ENCODE assay signal across 8 mouse cellular contexts in genomic region chr1:84622978-84623554, GRCm38 (mm10).
A peak's percentile ranks its signal among the peaks of the same experiment; 100 is the strongest.
DNase-seq lines count a peak whose midpoint lies in the region; ATAC-seq and TF ChIP-seq lines count a peak whose summit lies in the region.
"Had no signal": no experiment of that assay in that cellular context is flagged by ENCODE, and none has a peak within 500 bp of the region (broad histone marks: within the 10 kb centered on the region; RNA-seq: fewer than 3 reads in every experiment).

No protein-coding gene starts in this region.

- 0 out of 2 replicates have a peak, but pooled peaks have one; percentile 15 for ATAC-seq in hindbrain, embryonic 13.5 days (ENCODE audit: low FRiP score)

- H3K4me3 ChIP-seq in layer of hippocampus, adult 2 months, result no peak overlapping the region
- no peak overlapping the region for H3K4me3 ChIP-seq in hindbrain, embryonic 13.5 days
- H3K4me3 ChIP-seq: lung, embryonic 15.5 days had no signal

- H3K27me3 ChIP-seq in hindbrain, embryonic 13.5 days, result no peaks in the 10 kb centered on the region
- H3K27me3 ChIP-seq: lung, embryonic 15.5 days had no signal

- no peak overlapping the region for H3K9ac ChIP-seq in hindbrain, embryonic 13.5 days
- H3K9ac ChIP-seq: lung, embryonic 15.5 days had no signal

- no peaks in the 10 kb centered on the region for H3K9me3 ChIP-seq in hindbrain, embryonic 13.5 days
- H3K9me3 ChIP-seq: lung, embryonic 15.5 days had no signal

- H3K4me1 ChIP-seq in hindbrain, embryonic 13.5 days (replicated peaks), result peaks cover 58% of the 10 kb centered on the region
- H3K4me1 ChIP-seq: lung, embryonic 15.5 days had no signal

- TF ChIP-seq CTCF in layer of hippocampus, adult 2 months (conservative IDR thresholded peaks at IDR 0.05), result no peak

- no peak for DNase-seq in layer of hippocampus, adult 2 months (ENCODE audit: low spot score in 2 of 2)
- no peak for DNase-seq in layer of hippocampus, adult 9-11 months
- peak; percentile 50 for DNase-seq in embryo, embryonic 11 days
- DNase-seq in retina, embryonic 14.5 days (ENCODE audit: low spot score), result peak; percentile 35
- DNase-seq in cerebellum, postnatal 25 days, result no peak
- no peak for DNase-seq in cerebellum, adult 18-20 months

- WGBS in hindbrain, embryonic 13.5 days, result 30% methylated on average over 12 of the region's 12 CpGs

- no peak overlapping the region for H3K4me2 ChIP-seq in hindbrain, embryonic 13.5 days
- H3K4me2 ChIP-seq: lung, embryonic 15.5 days had no signal

- H3K36me3 ChIP-seq in hindbrain, embryonic 13.5 days, result no peaks in the 10 kb centered on the region
- H3K36me3 ChIP-seq: lung, embryonic 15.5 days had no signal

- H3K27ac ChIP-seq in layer of hippocampus, adult 2 months, result 0 out of 2 replicates have a peak overlapping the region, but pooled peaks have one; percentile 39
- peak overlapping the region; percentile 66 for H3K27ac ChIP-seq in hindbrain, embryonic 13.5 days
- H3K27ac ChIP-seq: lung, embryonic 15.5 days had no signal

Comparison
In these comparisons a context has a peak if more than half of its experiments do, and no peak if none do; other contexts are left out.
1. DNase-seq: peak in embryo, embryonic 11 days (single experiment) and retina, embryonic 14.5 days (single experiment); none in layer of hippocampus, adult 2 months (0 of 2), layer of hippocampus, adult 9-11 months (single experiment), cerebellum, postnatal 25 days (0 of 2) and cerebellum, adult 18-20 months (0 of 2).